Mouse (Mus musculus) urinary bladder, adult 18-20 months (tissue): ENCODE measurements around the gene Dglucy.
"Not testable (repeated sequence)": the region's sequence is repeated elsewhere in the genome, so short reads cannot be mapped to it uniquely, and the experiment has no call there.

Experiments
- DNase-seq, 2 experiments: peaks; one replicate each; pipeline ENCODE4 v3.0.0; 2022; ENCODE audit warnings: low spot score in 2 of 2, mixed read lengths in 2 of 2

The Dglucy gene

GRCm38 (mm10) chr12:100780416-100780815, 1.6 kb downstream of the Dglucy start:
- DNase-seq, result no peak

DNA sequence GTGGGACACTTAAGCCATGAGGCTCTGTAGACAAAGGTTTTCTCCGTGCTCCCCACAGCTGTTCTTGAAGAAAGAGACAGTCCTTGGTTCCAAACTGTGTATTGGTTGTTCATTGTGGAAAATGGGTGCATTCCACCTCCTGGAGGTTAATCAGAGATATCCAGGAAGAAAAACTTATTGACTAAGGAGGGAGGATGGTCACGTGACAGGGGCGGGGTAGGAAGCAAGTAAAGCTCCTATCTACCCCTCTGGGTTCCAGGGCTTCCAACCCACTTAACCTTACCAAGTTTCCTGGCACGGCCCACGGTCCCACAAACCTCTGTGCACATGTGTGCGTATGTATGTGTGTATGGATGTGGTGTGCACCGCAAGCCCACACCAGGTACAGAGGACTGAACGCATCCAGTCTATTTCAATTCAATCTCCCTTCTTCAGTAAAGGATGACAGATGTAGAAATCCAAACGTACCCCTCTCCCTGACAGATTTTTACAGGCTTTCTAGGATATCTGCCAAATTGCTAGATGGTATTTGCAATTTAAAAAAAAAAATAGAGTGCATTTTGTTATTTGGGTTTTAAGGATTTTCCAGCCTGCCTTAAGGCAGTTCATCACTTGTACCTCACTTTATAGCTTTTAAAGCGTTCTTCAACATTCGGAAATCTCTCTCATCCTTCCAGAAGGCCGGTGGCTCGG, 2.7 kb downstream of the Dglucy start:
- DNase-seq, result no peak

- DNase-seq, result no peak
These were observed 5.3 kb downstream of the Dglucy start for GRCm38 (mm10) chr12:100784152-100784551.

- no peak for DNase-seq
These were observed 6.5 kb downstream of the Dglucy start for GRCm38 (mm10) chr12:100785344-100785743.

- DNase-seq, result no peak
These were observed 11.2 kb downstream of the Dglucy start for GRCm38 (mm10) chr12:100789981-100790550.

DNA sequence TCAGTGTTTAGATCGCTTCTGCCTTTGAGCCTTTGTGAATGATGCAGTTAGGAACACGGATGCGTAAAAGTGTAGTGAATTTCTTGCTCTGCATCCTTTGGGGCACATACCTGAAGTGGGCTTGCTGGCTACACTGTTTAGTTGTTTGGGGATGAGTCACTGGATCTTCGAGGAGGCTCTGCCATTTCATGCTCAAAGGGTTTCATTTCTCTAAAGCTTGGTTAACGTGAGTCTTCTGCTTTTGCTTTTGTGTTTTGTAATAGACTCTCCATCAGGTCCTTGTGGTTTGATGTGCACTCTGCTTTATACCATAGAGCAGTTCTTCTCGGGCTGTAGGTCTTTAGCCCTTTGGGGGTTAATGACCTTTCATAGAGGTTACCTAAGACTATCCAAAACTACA, 12.6 kb downstream of the Dglucy start:
- no peak for DNase-seq

GRCm38 (mm10) chr12:100794450-100795230, 15.8 kb downstream of the Dglucy start:
- no peak for DNase-seq

GRCm38 (mm10) chr12:100795390-100796036, 16.7 kb downstream of the Dglucy start:
- no peak for DNase-seq

GRCm38 (mm10) chr12:100803391-100803790, 24.5 kb downstream of the Dglucy start:
- not testable (repeated sequence) for DNase-seq

GRCm38 (mm10) chr12:100807280-100807679, 28.4 kb downstream of the Dglucy start:
- no peak for DNase-seq

DNA sequence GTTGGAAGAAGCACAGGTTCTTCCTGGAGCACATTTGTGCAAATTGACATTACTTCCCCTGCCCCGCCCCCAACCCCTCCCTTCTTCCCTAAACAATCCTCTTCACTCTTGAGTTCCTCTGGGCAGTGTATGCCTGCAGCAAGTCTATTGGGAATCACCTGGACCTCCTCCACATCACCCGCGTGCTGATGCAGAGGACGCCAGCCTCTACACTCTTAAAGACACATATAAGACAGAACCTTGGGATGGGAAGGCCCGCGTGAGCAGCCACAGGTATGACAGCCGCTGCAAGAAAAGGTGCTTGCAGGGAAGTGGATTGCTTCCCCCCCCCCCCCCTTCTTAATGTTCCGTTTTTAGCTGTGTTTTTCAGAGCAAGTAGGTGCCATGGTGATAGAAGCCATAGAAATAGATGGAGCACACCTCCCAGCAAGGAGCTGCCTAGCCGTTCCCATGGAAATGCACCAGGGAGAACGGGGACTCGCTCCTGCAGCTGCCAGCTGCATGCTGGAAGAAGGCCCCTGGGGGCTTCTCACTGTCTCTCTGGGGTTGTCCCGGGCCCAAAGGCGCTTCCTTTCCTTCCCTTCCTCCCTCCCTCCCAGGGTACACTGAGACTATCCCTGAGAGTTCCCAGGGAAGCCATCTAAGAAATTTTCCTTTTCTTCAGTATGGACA, 29.9 kb downstream of the Dglucy start:
- DNase-seq, result no peak

DNA sequence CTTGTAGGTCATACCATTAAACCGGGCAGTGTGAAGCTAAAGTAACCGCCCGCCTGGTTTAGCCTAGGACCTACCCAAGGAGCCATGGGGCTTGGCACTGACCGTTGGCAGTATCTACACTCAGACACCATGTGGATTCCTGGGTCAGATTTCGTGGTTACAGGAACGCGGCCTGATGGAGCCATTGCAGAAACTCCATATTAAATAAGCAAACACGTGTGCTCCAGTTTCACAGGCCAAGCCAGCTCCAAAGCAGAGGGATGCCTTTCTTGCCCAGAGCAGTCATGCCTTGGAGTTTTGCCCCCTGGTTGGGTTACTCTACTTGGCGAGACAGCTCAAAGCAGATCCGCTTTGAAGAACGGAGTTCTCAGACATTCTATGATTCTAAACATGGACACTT, 31.7 kb downstream of the Dglucy start:
- no peak for DNase-seq

- no peak for DNase-seq
These were observed 35.0 kb downstream of the Dglucy start for GRCm38 (mm10) chr12:100813901-100814300.

DNA sequence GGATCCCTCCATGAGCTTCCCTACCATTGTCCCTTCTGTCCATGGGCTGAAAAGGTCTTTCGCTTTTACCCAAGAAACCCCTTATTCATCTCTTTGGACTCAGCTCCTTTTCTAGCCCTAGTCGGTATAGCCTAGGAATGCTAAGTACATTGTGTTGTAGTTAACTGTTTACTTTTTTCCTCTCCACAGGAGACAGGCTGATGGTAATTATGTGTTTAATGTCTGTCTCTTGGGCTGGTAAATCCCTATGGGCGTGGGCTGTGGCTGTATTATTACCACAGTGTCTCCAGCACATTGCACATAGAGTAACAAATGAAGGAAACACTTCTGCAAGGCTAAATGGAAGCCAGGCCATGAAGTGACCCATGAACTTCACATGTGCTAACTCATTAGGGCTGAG, 35.8 kb downstream of the Dglucy start:
- no peak for DNase-seq

GRCm38 (mm10) chr12:100816906-100817305, 38.0 kb downstream of the Dglucy start:
- no peak for DNase-seq

- DNase-seq, result no peak
These were observed 41.1 kb downstream of the Dglucy start for GRCm38 (mm10) chr12:100819965-100820364.

GRCm38 (mm10) chr12:100831021-100831420, 52.2 kb downstream of the Dglucy start:
- DNase-seq, result no peak

GRCm38 (mm10) chr12:100831629-100832325, 52.9 kb downstream of the Dglucy start:
- no peak for DNase-seq

- no peak for DNase-seq
These were observed 58.4 kb downstream of the Dglucy start for GRCm38 (mm10) chr12:100837208-100837607.

- no peak for DNase-seq
These were observed 60.3 kb downstream of the Dglucy start for GRCm38 (mm10) chr12:100839079-100839600.

DNA sequence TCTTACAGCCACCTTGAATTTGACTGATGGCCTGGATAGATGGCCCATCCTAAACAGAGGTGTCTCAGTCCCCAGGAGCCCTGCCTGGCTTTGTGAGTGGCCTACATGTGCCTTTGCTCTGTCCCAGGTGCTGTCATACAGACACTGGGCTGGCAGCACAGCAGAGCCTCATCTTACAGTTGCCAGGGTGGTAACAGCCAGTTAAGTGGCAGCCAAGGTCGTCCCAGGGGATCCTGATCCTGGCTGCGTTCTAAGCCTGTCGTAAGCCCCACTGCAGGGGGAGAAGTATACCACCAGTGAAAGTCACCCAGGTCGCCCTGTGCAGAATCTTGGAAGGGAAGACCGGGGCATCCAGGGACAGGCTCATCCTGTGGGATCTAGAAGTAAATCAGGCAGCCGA, 61.1 kb downstream of the Dglucy start:
- DNase-seq, result no peak
